Mouse (Mus musculus): ENCODE results near the gene Ifnar1. TPM values are rescaled to one million over a fixed set of nuclear protein-coding genes. Genes with fewer than 3 reads are reported as not detected.
A peak's percentile ranks its signal among the peaks of the same experiment; 100 is the strongest.

Gene Ifnar1
- total RNA-seq, 1 experiment from 2014 or later = 46.4 TPM

GRCm38 (mm10) chr16:91458301-91458746 is 26.7 kb upstream of the Ifnar1 start:
- ATAC-seq (replicated peaks in 1 of 2; ENCODE audit: insufficient read depth in 1 of 2, low FRiP score in 2 of 2, low TSS enrichment in 1 of 2, low read depth in 1 of 2, poor library complexity in 2 of 2, severe bottlenecking in 2 of 2) = peak; percentile 24 to 31; a peak in 1 of 4 replicates

GRCm38 (mm10) chr16:91458976-91459375 is 26.1 kb upstream of the Ifnar1 start:
- ATAC-seq (replicated peaks in 1 of 2; ENCODE audit: insufficient read depth in 1 of 2, low FRiP score in 2 of 2, low TSS enrichment in 1 of 2, low read depth in 1 of 2, poor library complexity in 2 of 2, severe bottlenecking in 2 of 2) = no peak

GRCm38 (mm10) chr16:91459396-91459795 is 25.6 kb upstream of the Ifnar1 start:
- no peak for ATAC-seq (replicated peaks in 1 of 2; ENCODE audit: insufficient read depth in 1 of 2, low FRiP score in 2 of 2, low TSS enrichment in 1 of 2, low read depth in 1 of 2, poor library complexity in 2 of 2, severe bottlenecking in 2 of 2)

GRCm38 (mm10) chr16:91459841-91460370 is 25.1 kb upstream of the Ifnar1 start:
- no peak for ATAC-seq (replicated peaks in 1 of 2; ENCODE audit: insufficient read depth in 1 of 2, low FRiP score in 2 of 2, low TSS enrichment in 1 of 2, low read depth in 1 of 2, poor library complexity in 2 of 2, severe bottlenecking in 2 of 2)

GRCm38 (mm10) chr16:91461066-91461638 is 23.9 kb upstream of the Ifnar1 start:
- ATAC-seq (replicated peaks in 1 of 2; ENCODE audit: insufficient read depth in 1 of 2, low FRiP score in 2 of 2, low TSS enrichment in 1 of 2, low read depth in 1 of 2, poor library complexity in 2 of 2, severe bottlenecking in 2 of 2) = no peak

- ATAC-seq (replicated peaks in 1 of 2; ENCODE audit: insufficient read depth in 1 of 2, low FRiP score in 2 of 2, low TSS enrichment in 1 of 2, low read depth in 1 of 2, poor library complexity in 2 of 2, severe bottlenecking in 2 of 2) = no peak
Observed at GRCm38 (mm10) chr16:91461773-91462181, 23.3 kb upstream of the Ifnar1 start.

GRCm38 (mm10) chr16:91462644-91463043 is 22.4 kb upstream of the Ifnar1 start:
- no peak for ATAC-seq (replicated peaks in 1 of 2; ENCODE audit: insufficient read depth in 1 of 2, low FRiP score in 2 of 2, low TSS enrichment in 1 of 2, low read depth in 1 of 2, poor library complexity in 2 of 2, severe bottlenecking in 2 of 2)

- ATAC-seq (replicated peaks in 1 of 2; ENCODE audit: insufficient read depth in 1 of 2, low FRiP score in 2 of 2, low TSS enrichment in 1 of 2, low read depth in 1 of 2, poor library complexity in 2 of 2, severe bottlenecking in 2 of 2) = no peak
Observed at GRCm38 (mm10) chr16:91463400-91463799, 21.6 kb upstream of the Ifnar1 start.

GRCm38 (mm10) chr16:91463836-91464400 is 21.1 kb upstream of the Ifnar1 start:
- no peak for ATAC-seq (replicated peaks in 1 of 2; ENCODE audit: insufficient read depth in 1 of 2, low FRiP score in 2 of 2, low TSS enrichment in 1 of 2, low read depth in 1 of 2, poor library complexity in 2 of 2, severe bottlenecking in 2 of 2)

- peak; percentile 91 to 92 for ATAC-seq (replicated peaks in 1 of 2; ENCODE audit: insufficient read depth in 1 of 2, low FRiP score in 2 of 2, low TSS enrichment in 1 of 2, low read depth in 1 of 2, poor library complexity in 2 of 2, severe bottlenecking in 2 of 2)
Observed at GRCm38 (mm10) chr16:91464594-91465504, 20.2 kb upstream of the Ifnar1 start.

GRCm38 (mm10) chr16:91465505-91466240 is 19.4 kb upstream of the Ifnar1 start:
- ATAC-seq (replicated peaks in 1 of 2; ENCODE audit: insufficient read depth in 1 of 2, low FRiP score in 2 of 2, low TSS enrichment in 1 of 2, low read depth in 1 of 2, poor library complexity in 2 of 2, severe bottlenecking in 2 of 2) = no peak

GRCm38 (mm10) chr16:91466566-91466965 is 18.5 kb upstream of the Ifnar1 start:
- ATAC-seq (replicated peaks in 1 of 2; ENCODE audit: insufficient read depth in 1 of 2, low FRiP score in 2 of 2, low TSS enrichment in 1 of 2, low read depth in 1 of 2, poor library complexity in 2 of 2, severe bottlenecking in 2 of 2) = no peak

- ATAC-seq (replicated peaks in 1 of 2; ENCODE audit: insufficient read depth in 1 of 2, low FRiP score in 2 of 2, low TSS enrichment in 1 of 2, low read depth in 1 of 2, poor library complexity in 2 of 2, severe bottlenecking in 2 of 2) = peak; percentile 12 to 23; a peak in 2 of 4 replicates
Observed at GRCm38 (mm10) chr16:91470470-91470869, 14.6 kb upstream of the Ifnar1 start.

GRCm38 (mm10) chr16:91471481-91471880 is 13.6 kb upstream of the Ifnar1 start:
- no peak for ATAC-seq (replicated peaks in 1 of 2; ENCODE audit: insufficient read depth in 1 of 2, low FRiP score in 2 of 2, low TSS enrichment in 1 of 2, low read depth in 1 of 2, poor library complexity in 2 of 2, severe bottlenecking in 2 of 2)

- ATAC-seq (replicated peaks in 1 of 2; ENCODE audit: insufficient read depth in 1 of 2, low FRiP score in 2 of 2, low TSS enrichment in 1 of 2, low read depth in 1 of 2, poor library complexity in 2 of 2, severe bottlenecking in 2 of 2) = no peak; a peak in 1 of 4 replicates
Observed at GRCm38 (mm10) chr16:91475753-91476152, 9.3 kb upstream of the Ifnar1 start.

- ATAC-seq (replicated peaks in 1 of 2; ENCODE audit: insufficient read depth in 1 of 2, low FRiP score in 2 of 2, low TSS enrichment in 1 of 2, low read depth in 1 of 2, poor library complexity in 2 of 2, severe bottlenecking in 2 of 2) = no peak
Observed at GRCm38 (mm10) chr16:91478067-91478466, 7.0 kb upstream of the Ifnar1 start.

GRCm38 (mm10) chr16:91480517-91480916 is 4.5 kb upstream of the Ifnar1 start:
- ATAC-seq (replicated peaks in 1 of 2; ENCODE audit: insufficient read depth in 1 of 2, low FRiP score in 2 of 2, low TSS enrichment in 1 of 2, low read depth in 1 of 2, poor library complexity in 2 of 2, severe bottlenecking in 2 of 2) = peak; percentile 25 to 26; a peak in 2 of 4 replicates
